22 mouse cellular contexts compared by ENCODE assay signal in genomic region chr9:63082830-63083229, GRCm38 (mm10).
DNase-seq lines count a peak whose midpoint lies in the region; ATAC-seq and TF ChIP-seq lines count a peak whose summit lies in the region.
"Had no signal": no experiment of that assay in that cellular context is flagged by ENCODE, and none has a peak within 500 bp of the region (broad histone marks: within the 10 kb centered on the region; RNA-seq: fewer than 3 reads in every experiment).

No protein-coding gene starts in this region.

- no peak for TF ChIP-seq EP300 in ES-Bruce4 (IDR thresholded peaks at IDR 0.05; ENCODE audit: insufficient read depth, low read depth, low read length)

- no peaks in the 10 kb centered on the region for H3K4me1 ChIP-seq in ES-Bruce4 (ENCODE audit: control insufficient read depth, insufficient read depth, low read length)
- H3K4me1 ChIP-seq in midbrain, embryonic 10.5 days, result peaks cover 8% of the 10 kb centered on the region; the same call in 1 of the 2 replicates
- no peaks in the 10 kb centered on the region for H3K4me1 ChIP-seq in midbrain, embryonic 13.5 days (replicated peaks)
- H3K4me1 ChIP-seq: embryonic facial prominence, embryonic 12.5 days; embryonic facial prominence, embryonic 15.5 days; forebrain, embryonic 12.5 days; forebrain, embryonic 15.5 days; hindbrain, embryonic 12.5 days; hindbrain, embryonic 15.5 days had no signal

- no peak for ATAC-seq in midbrain, embryonic 13.5 days
- ATAC-seq: forebrain, embryonic 15.5 days had no signal

- H3K4me3 ChIP-seq in layer of hippocampus, adult 2 months, result no peak overlapping the region
- no peak overlapping the region for H3K4me3 ChIP-seq in ES-Bruce4 (ENCODE audit: low read depth, low read length)
- no peak overlapping the region for H3K4me3 ChIP-seq in midbrain, embryonic 10.5 days
- H3K4me3 ChIP-seq in midbrain, embryonic 13.5 days (replicated peaks), result no peak overlapping the region
- H3K4me3 ChIP-seq: embryonic facial prominence, embryonic 12.5 days; embryonic facial prominence, embryonic 15.5 days; forebrain, embryonic 12.5 days; forebrain, embryonic 15.5 days; hindbrain, embryonic 12.5 days; hindbrain, embryonic 15.5 days had no signal

- no peak overlapping the region for H3K9ac ChIP-seq in ES-Bruce4 (ENCODE audit: low read depth, poor library complexity, severe bottlenecking)
- H3K9ac ChIP-seq in midbrain, embryonic 13.5 days (replicated peaks), result no peak overlapping the region
- H3K9ac ChIP-seq: embryonic facial prominence, embryonic 12.5 days; embryonic facial prominence, embryonic 15.5 days; forebrain, embryonic 12.5 days; forebrain, embryonic 15.5 days; hindbrain, embryonic 12.5 days; hindbrain, embryonic 15.5 days had no signal

- no peaks in the 10 kb centered on the region for H3K36me3 ChIP-seq in ES-Bruce4 (ENCODE audit: control insufficient read depth, insufficient read depth, low read length, poor library complexity, severe bottlenecking)
- H3K36me3 ChIP-seq in midbrain, embryonic 10.5 days, result no peaks in the 10 kb centered on the region
- no peaks in the 10 kb centered on the region for H3K36me3 ChIP-seq in midbrain, embryonic 13.5 days
- H3K36me3 ChIP-seq: embryonic facial prominence, embryonic 12.5 days; embryonic facial prominence, embryonic 15.5 days; forebrain, embryonic 12.5 days; forebrain, embryonic 15.5 days; hindbrain, embryonic 12.5 days; hindbrain, embryonic 15.5 days had no signal

- H3K27me3 ChIP-seq in ES-Bruce4 (ENCODE audit: control insufficient read depth, insufficient read depth, low read length, poor library complexity, severe bottlenecking), result no peaks in the 10 kb centered on the region
- H3K27me3 ChIP-seq in midbrain, embryonic 10.5 days (ENCODE audit: low read depth, poor library complexity, severe bottlenecking), result no peaks in the 10 kb centered on the region; the same call in 1 of the 2 replicates
- no peaks in the 10 kb centered on the region for H3K27me3 ChIP-seq in midbrain, embryonic 13.5 days
- H3K27me3 ChIP-seq: CH12.LX; embryonic facial prominence, embryonic 12.5 days; embryonic facial prominence, embryonic 15.5 days; forebrain, embryonic 12.5 days; forebrain, embryonic 15.5 days; hindbrain, embryonic 12.5 days; hindbrain, embryonic 15.5 days had no signal

- WGBS in midbrain, embryonic 10.5 days, result 91% methylated on average over 7 of the region's 7 CpGs
- 93% methylated on average over 7 of the region's 7 CpGs for WGBS in midbrain, embryonic 13.5 days

- DNase-seq in layer of hippocampus, adult 2 months (ENCODE audit: low spot score in 2 of 2), result no peak
- DNase-seq in layer of hippocampus, adult 11-12 months (ENCODE audit: low spot score), result no peak
- DNase-seq in fat pad, adult 2 months (ENCODE audit: extremely low read depth, low read depth, low spot score), result peak; percentile 81
- no peak for DNase-seq in midbrain, embryonic 10.5 days (ENCODE audit: low spot score)
- DNase-seq: adrenal gland, postnatal 14 days; B cell, adult 2 months; cerebellum, adult 11 months; cerebellum, adult 2 months; cerebellum, adult 9-11 months; cerebellum, postnatal 25 days; gastrocnemius, postnatal 36 days; heart, adult 11 months had no signal

- H3K4me2 ChIP-seq in midbrain, embryonic 13.5 days (replicated peaks), result no peak overlapping the region
- H3K4me2 ChIP-seq: embryonic facial prominence, embryonic 12.5 days; embryonic facial prominence, embryonic 15.5 days; forebrain, embryonic 12.5 days; forebrain, embryonic 15.5 days; heart, embryonic 11.5 days; hindbrain, embryonic 12.5 days; hindbrain, embryonic 15.5 days had no signal

- TF ChIP-seq CTCF in layer of hippocampus, adult 2 months (conservative IDR thresholded peaks at IDR 0.05), result 0 out of 2 replicates have a peak, but pooled peaks have one; percentile 12
- TF ChIP-seq CTCF in ES-Bruce4 (IDR thresholded peaks at IDR 0.05; ENCODE audit: low read depth, low read length), result peak; percentile 31

- no peak overlapping the region for H3K27ac ChIP-seq in layer of hippocampus, adult 2 months
- H3K27ac ChIP-seq in ES-Bruce4 (ENCODE audit: insufficient read depth, low read length), result no peak overlapping the region
- H3K27ac ChIP-seq in midbrain, embryonic 10.5 days (replicated peaks), result no peak overlapping the region
- H3K27ac ChIP-seq in midbrain, embryonic 13.5 days, result no peak overlapping the region
- H3K27ac ChIP-seq: embryonic facial prominence, embryonic 12.5 days; embryonic facial prominence, embryonic 15.5 days; forebrain, embryonic 12.5 days; forebrain, embryonic 15.5 days; hindbrain, embryonic 12.5 days; hindbrain, embryonic 15.5 days had no signal

- H3K9me3 ChIP-seq in ES-Bruce4 (replicated peaks; ENCODE audit: control insufficient read depth, insufficient read depth, low read length, poor library complexity, severe bottlenecking), result no peaks in the 10 kb centered on the region
- no peaks in the 10 kb centered on the region for H3K9me3 ChIP-seq in midbrain, embryonic 10.5 days (replicated peaks)
- H3K9me3 ChIP-seq in midbrain, embryonic 13.5 days, result no peaks in the 10 kb centered on the region
- H3K9me3 ChIP-seq: embryonic facial prominence, embryonic 12.5 days; embryonic facial prominence, embryonic 15.5 days; forebrain, embryonic 12.5 days; forebrain, embryonic 15.5 days; hindbrain, embryonic 12.5 days; hindbrain, embryonic 15.5 days had no signal

- TF ChIP-seq POLR2A in ES-Bruce4 (IDR thresholded peaks at IDR 0.05; ENCODE audit: insufficient read depth, low read length), result no peak
